Mouse (Mus musculus) ES-Bruce4 (cell line): ENCODE results near the gene Rtp4. TPM values are rescaled to one million over a fixed set of nuclear protein-coding genes. Genes with fewer than 3 reads are reported as not detected.

ENCODE experiments used
- H3K27ac ChIP-seq: 2 replicates; pipeline ENCODE4 v1.5.1; 2012; ENCODE audit warnings: low read length, inconsistent platforms; ENCODE audit not compliant: insufficient read depth
- H3K27me3 ChIP-seq: 2 replicates; pipeline ENCODE4 v1.6.1; 2012; ENCODE audit warnings: mild to moderate bottlenecking, low read length, inconsistent platforms; ENCODE audit not compliant: control insufficient read depth, poor library complexity, insufficient read depth, severe bottlenecking
- H3K36me3 ChIP-seq: 2 replicates; pipeline ENCODE4 v1.6.1; 2012; ENCODE audit warnings: inconsistent platforms, mild to moderate bottlenecking, low read length, moderate library complexity; ENCODE audit not compliant: control insufficient read depth, poor library complexity, insufficient read depth, severe bottlenecking
- H3K4me1 ChIP-seq: one replicate; pipeline ENCODE4 v1.8.1; 2011; ENCODE audit warnings: low read length; ENCODE audit not compliant: control insufficient read depth, insufficient read depth
- H3K4me3 ChIP-seq: 2 replicates; pipeline ENCODE4 v1.5.1; 2011; ENCODE audit warnings: low read depth, mild to moderate bottlenecking, low read length
- H3K9ac ChIP-seq: 2 replicates; pipeline ENCODE4 v1.6.1; 2012; ENCODE audit warnings: low read depth, mild to moderate bottlenecking, inconsistent platforms; ENCODE audit not compliant: poor library complexity, severe bottlenecking
- H3K9me3 ChIP-seq: replicated peaks from 2 replicates; pipeline ENCODE4 v1.6.1; 2012; ENCODE audit warnings: mild to moderate bottlenecking, low read length, inconsistent platforms; ENCODE audit not compliant: control insufficient read depth, poor library complexity, insufficient read depth, severe bottlenecking
- CTCF ChIP-seq: IDR thresholded peaks from one replicate; pipeline ENCODE4 v1.8.1; 2011; ENCODE audit warnings: low read depth, low read length
- EP300 ChIP-seq: IDR thresholded peaks from 2 replicates; pipeline ENCODE4 v1.6.1; 2011; ENCODE audit warnings: low read depth, low read length; ENCODE audit not compliant: insufficient read depth
- POLR2A ChIP-seq: IDR thresholded peaks from one replicate; pipeline ENCODE4 v1.8.1; 2011; ENCODE audit warnings: low read length; ENCODE audit not compliant: insufficient read depth
- polyA plus RNA-seq: library from polyadenylated mRNA; stranded (reverse); fragments of >200 nt; gene quantifications from 2 replicates; pipeline ENCODE4 v1.2.4, GENCODE M21; 2011; ENCODE audit warnings: low read depth; ENCODE audit not compliant: missing spikeins, insufficient read depth, insufficient read length

Rtp4 gene
- polyA plus RNA-seq, 1 experiment = 4.0 TPM

- Histone ChIP-seq H3K9ac (no peak overlapping the region), H3K27me3 (no peaks in the 10 kb centered on the region), H3K4me3 (no peak overlapping the region), H3K36me3 (no peaks in the 10 kb centered on the region), H3K27ac (no peak overlapping the region), H3K4me1 (no peaks in the 10 kb centered on the region), H3K9me3 (no peaks in the 10 kb centered on the region)
- TF ChIP-seq POLR2A = no peak
- no peak for TF ChIP-seq EP300
- no peak for TF ChIP-seq CTCF
Measured at GRCm38 (mm10) chr16:23574561-23574960, 54.5 kb downstream of the Rtp4 start.

GRCm38 (mm10) chr16:23591119-23592105 is 71.3 kb downstream of the Rtp4 start:
- H3K36me3 ChIP-seq = no peaks in the 10 kb centered on the region
- no peak overlapping the region for H3K9ac ChIP-seq
- no peak for TF ChIP-seq POLR2A
- TF ChIP-seq CTCF = no peak
- TF ChIP-seq EP300 = no peak
- H3K9me3 ChIP-seq = 0 out of 2 replicates have a peak, but pooled peaks cover 4% of the 10 kb centered on the region
- H3K27ac ChIP-seq = no peak overlapping the region
- no peak overlapping the region for H3K4me3 ChIP-seq
- H3K4me1 ChIP-seq = no peaks in the 10 kb centered on the region
- no peaks in the 10 kb centered on the region; the same call in 1 of the 2 replicates for H3K27me3 ChIP-seq

GRCm38 (mm10) chr16:23592501-23592900 is 72.4 kb downstream of the Rtp4 start:
- TF ChIP-seq POLR2A = no peak
- no peak for TF ChIP-seq CTCF
- no peak for TF ChIP-seq EP300
- Histone ChIP-seq H3K4me1 (no peaks in the 10 kb centered on the region), H3K27ac (no peak overlapping the region), H3K4me3 (no peak overlapping the region), H3K9me3 (0 out of 2 replicates have a peak, but pooled peaks cover 4% of the 10 kb centered on the region), H3K27me3 (no peaks in the 10 kb centered on the region; the same call in 1 of the 2 replicates), H3K36me3 (no peaks in the 10 kb centered on the region), H3K9ac (no peak overlapping the region)

GRCm38 (mm10) chr16:23596696-23597095 is 76.6 kb downstream of the Rtp4 start:
- no peaks in the 10 kb centered on the region for H3K36me3 ChIP-seq
- no peaks in the 10 kb centered on the region for H3K9me3 ChIP-seq
- TF ChIP-seq POLR2A (no peak), EP300 (no peak), CTCF (no peak)
- no peak overlapping the region for H3K27ac ChIP-seq
- H3K4me3 ChIP-seq = no peak overlapping the region
- H3K4me1 ChIP-seq = no peaks in the 10 kb centered on the region
- no peaks in the 10 kb centered on the region; the same call in 1 of the 2 replicates for H3K27me3 ChIP-seq
- H3K9ac ChIP-seq = no peak overlapping the region

GRCm38 (mm10) chr16:23597968-23598367 is 77.9 kb downstream of the Rtp4 start:
- Histone ChIP-seq H3K4me3 (no peak overlapping the region), H3K9me3 (no peaks in the 10 kb centered on the region), H3K27me3 (no peaks in the 10 kb centered on the region; the same call in 1 of the 2 replicates), H3K9ac (no peak overlapping the region), H3K4me1 (no peaks in the 10 kb centered on the region), H3K27ac (no peak overlapping the region), H3K36me3 (no peaks in the 10 kb centered on the region)
- TF ChIP-seq EP300 (no peak), CTCF (no peak), POLR2A (no peak)

GRCm38 (mm10) chr16:23606220-23606619 is 86.1 kb downstream of the Rtp4 start:
- no peak overlapping the region for H3K27ac ChIP-seq
- no peaks in the 10 kb centered on the region for H3K36me3 ChIP-seq
- peaks cover 20% of the 10 kb centered on the region for H3K9me3 ChIP-seq
- H3K9ac ChIP-seq = no peak overlapping the region
- no peak overlapping the region for H3K4me3 ChIP-seq
- H3K27me3 ChIP-seq = no peaks in the 10 kb centered on the region
- H3K4me1 ChIP-seq = no peaks in the 10 kb centered on the region
- TF ChIP-seq POLR2A = no peak
- TF ChIP-seq CTCF = no peak
- TF ChIP-seq EP300 = no peak
